In the genomic region with DNA sequence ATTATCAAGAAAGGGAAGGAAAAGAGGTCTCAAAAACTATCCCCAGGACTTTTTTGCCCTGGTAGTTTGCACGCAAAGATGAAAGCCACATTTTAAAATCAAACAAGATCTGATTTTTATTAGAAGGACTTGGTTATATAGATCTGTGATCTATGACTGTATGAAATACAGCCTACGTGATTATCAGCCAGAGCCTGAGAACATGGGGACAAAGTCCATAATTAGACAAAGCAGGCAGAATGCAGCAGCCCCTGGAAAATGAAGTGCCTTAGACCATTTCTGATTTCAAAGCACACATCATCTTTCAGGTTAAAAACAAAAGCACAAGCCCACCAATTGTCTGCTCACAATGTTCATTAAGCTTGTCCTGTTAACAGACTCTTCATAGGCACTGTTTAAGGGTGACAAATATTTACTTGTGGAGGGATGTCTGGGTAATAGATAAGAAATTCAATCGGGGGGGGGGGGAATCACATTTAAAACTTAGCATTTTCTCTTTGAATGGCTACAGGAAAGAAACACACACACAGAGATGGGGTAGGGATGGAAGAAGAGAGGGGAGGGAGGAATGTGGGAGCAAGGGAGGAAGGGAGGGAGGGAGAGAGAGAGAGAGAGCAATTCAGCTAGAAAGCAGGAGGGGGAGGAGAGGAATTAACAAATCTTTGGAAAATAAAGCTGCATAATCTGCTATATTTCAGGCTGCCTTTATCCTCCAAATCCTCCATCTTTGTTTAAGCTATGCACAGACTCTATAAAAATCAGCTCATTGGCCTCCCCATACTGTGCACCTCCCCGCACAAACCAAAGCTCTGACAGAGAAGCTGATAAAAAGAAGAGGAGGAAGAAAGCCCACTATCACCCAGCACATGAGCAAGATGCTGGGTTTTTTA, we compare ENCODE assay signal across 17 mouse cellular contexts.
DNase-seq lines count a peak whose midpoint lies in the region; ATAC-seq and TF ChIP-seq lines count a peak whose summit lies in the region.
"Had no signal": no experiment of that assay in that cellular context is flagged by ENCODE, and none has a peak within 500 bp of the region (broad histone marks: within the 10 kb centered on the region; RNA-seq: fewer than 3 reads in every experiment).

No protein-coding gene starts in this region.

- H3K4me1 ChIP-seq in hindbrain, embryonic 14.5 days (replicated peaks; ENCODE audit: control insufficient read depth, insufficient read depth, low read length), result peaks cover 7% of the 10 kb centered on the region; the same call in 1 of the 2 replicates
- H3K4me1 ChIP-seq in hindbrain, embryonic 13.5 days (replicated peaks), result 0 out of 2 replicates have a peak, but pooled peaks cover 7% of the 10 kb centered on the region
- peaks cover 13% of the 10 kb centered on the region for H3K4me1 ChIP-seq in intestine, embryonic 16.5 days (ENCODE audit: control insufficient read depth, insufficient read depth, low read length)
- H3K4me1 ChIP-seq in midbrain, postnatal 0 days (ENCODE audit: insufficient read depth, low read length), result no peaks in the 10 kb centered on the region
- H3K4me1 ChIP-seq: liver, embryonic 13.5 days had no signal

- 55% methylated on average over 4 of the region's 4 CpGs for WGBS in hindbrain, embryonic 14.5 days
- 71% methylated on average over 4 of the region's 4 CpGs for WGBS in hindbrain, embryonic 13.5 days
- 51% methylated on average over 4 of the region's 4 CpGs for WGBS in intestine, embryonic 16.5 days
- 50% methylated on average over 4 of the region's 4 CpGs for WGBS in midbrain, postnatal 0 days

- H3K27me3 ChIP-seq in hindbrain, embryonic 14.5 days (ENCODE audit: control insufficient read depth, insufficient read depth, low read length), result no peaks in the 10 kb centered on the region
- no peaks in the 10 kb centered on the region for H3K27me3 ChIP-seq in hindbrain, embryonic 13.5 days
- no peaks in the 10 kb centered on the region for H3K27me3 ChIP-seq in intestine, embryonic 16.5 days (replicated peaks; ENCODE audit: control insufficient read depth, insufficient read depth, low read length)
- H3K27me3 ChIP-seq in midbrain, postnatal 0 days (ENCODE audit: insufficient read depth, low read length), result no peaks in the 10 kb centered on the region
- H3K27me3 ChIP-seq: embryonic facial prominence, embryonic 13.5 days; limb, embryonic 12.5 days; liver, embryonic 13.5 days had no signal

- H3K27ac ChIP-seq in hindbrain, embryonic 14.5 days, result peak overlapping the region; percentile 16; the same call in 1 of the 2 replicates
- no peak overlapping the region for H3K27ac ChIP-seq in hindbrain, embryonic 13.5 days
- H3K27ac ChIP-seq in intestine, embryonic 16.5 days (ENCODE audit: low read length), result no peak overlapping the region
- H3K27ac ChIP-seq in midbrain, postnatal 0 days (ENCODE audit: low read depth, low read length), result peak overlapping the region; percentile 26; the same call in 1 of the 2 replicates
- H3K27ac ChIP-seq: embryonic facial prominence, embryonic 13.5 days; heart, adult 2 months; limb, embryonic 12.5 days; liver, embryonic 13.5 days had no signal

- H3K4me3 ChIP-seq in hindbrain, embryonic 14.5 days (replicated peaks; ENCODE audit: low read length), result no peak overlapping the region
- H3K4me3 ChIP-seq in hindbrain, embryonic 13.5 days, result no peak overlapping the region
- no peak overlapping the region for H3K4me3 ChIP-seq in intestine, embryonic 16.5 days (ENCODE audit: low read length)
- H3K4me3 ChIP-seq in midbrain, postnatal 0 days (ENCODE audit: low read depth, low read length), result no peak overlapping the region
- H3K4me3 ChIP-seq: embryonic facial prominence, embryonic 13.5 days; heart, adult 2 months; limb, embryonic 12.5 days; liver, embryonic 13.5 days had no signal

- H3K36me3 ChIP-seq in hindbrain, embryonic 14.5 days (replicated peaks; ENCODE audit: control insufficient read depth, insufficient read depth), result no peaks in the 10 kb centered on the region
- H3K36me3 ChIP-seq in hindbrain, embryonic 13.5 days, result no peaks in the 10 kb centered on the region
- H3K36me3 ChIP-seq in intestine, embryonic 16.5 days (ENCODE audit: control insufficient read depth, insufficient read depth, low read length), result no peaks in the 10 kb centered on the region
- no peaks in the 10 kb centered on the region for H3K36me3 ChIP-seq in midbrain, postnatal 0 days (ENCODE audit: insufficient read depth, low read length)
- H3K36me3 ChIP-seq: embryonic facial prominence, embryonic 13.5 days; limb, embryonic 12.5 days; liver, embryonic 13.5 days had no signal

- H3K4me2 ChIP-seq in hindbrain, embryonic 14.5 days (replicated peaks), result no peak overlapping the region
- no peak overlapping the region for H3K4me2 ChIP-seq in hindbrain, embryonic 13.5 days
- no peak overlapping the region for H3K4me2 ChIP-seq in intestine, embryonic 16.5 days (ENCODE audit: low read depth, low read length)
- no peak overlapping the region for H3K4me2 ChIP-seq in midbrain, postnatal 0 days (ENCODE audit: low read depth, low read length, poor library complexity, severe bottlenecking)
- H3K4me2 ChIP-seq: embryonic facial prominence, embryonic 13.5 days; limb, embryonic 12.5 days; liver, embryonic 13.5 days had no signal

- no peak for DNase-seq in hindbrain, embryonic 14.5 days (ENCODE audit: low spot score)
- peak; percentile 19 for DNase-seq in retina, postnatal 1 day
- DNase-seq in retina, embryonic 14.5 days (ENCODE audit: low spot score), result no peak
- DNase-seq in midbrain, postnatal 0 days (ENCODE audit: low spot score), result no peak
- no peak for DNase-seq in adrenal gland, postnatal 14 days
- DNase-seq: adrenal gland, postnatal 10 days; cerebellum, adult 8-10 months; gastrocnemius, postnatal 10 days; heart, adult 2 months; kidney, postnatal 14 days; liver, embryonic 13.5 days had no signal

- no peak for TF ChIP-seq CTCF in midbrain, postnatal 0 days (IDR thresholded peaks at IDR 0.05)

- no peak for ATAC-seq in hindbrain, embryonic 14.5 days (ENCODE audit: low FRiP score)
- ATAC-seq in hindbrain, embryonic 13.5 days (ENCODE audit: low FRiP score), result no peak
- ATAC-seq in intestine, embryonic 16.5 days, result peak; percentile 75
- ATAC-seq in midbrain, postnatal 0 days (ENCODE audit: low FRiP score), result 0 out of 2 replicates have a peak, but pooled peaks have one; percentile 34
- ATAC-seq in monocyte, adult 5-6 weeks (replicated peaks; ENCODE audit: insufficient number of reproducible peaks, low FRiP score, low TSS enrichment, poor library complexity, severe bottlenecking), result no peak
- ATAC-seq: lung, postnatal 0 days had no signal

- no peaks in the 10 kb centered on the region for H3K9me3 ChIP-seq in hindbrain, embryonic 14.5 days (ENCODE audit: control insufficient read depth, low read length)
- H3K9me3 ChIP-seq in hindbrain, embryonic 13.5 days, result no peaks in the 10 kb centered on the region
- H3K9me3 ChIP-seq in intestine, embryonic 16.5 days (ENCODE audit: control insufficient read depth, low read length), result no peaks in the 10 kb centered on the region
- H3K9me3 ChIP-seq in midbrain, postnatal 0 days (ENCODE audit: low read length), result no peaks in the 10 kb centered on the region
- H3K9me3 ChIP-seq: embryonic facial prominence, embryonic 13.5 days; limb, embryonic 12.5 days; liver, embryonic 13.5 days had no signal

- H3K9ac ChIP-seq in hindbrain, embryonic 14.5 days, result no peak overlapping the region
- no peak overlapping the region for H3K9ac ChIP-seq in hindbrain, embryonic 13.5 days
- no peak overlapping the region for H3K9ac ChIP-seq in intestine, embryonic 16.5 days (ENCODE audit: low read depth, low read length)
- H3K9ac ChIP-seq in midbrain, postnatal 0 days (replicated peaks; ENCODE audit: low read length, poor library complexity, severe bottlenecking), result no peak overlapping the region
- H3K9ac ChIP-seq: embryonic facial prominence, embryonic 13.5 days; limb, embryonic 12.5 days; liver, embryonic 13.5 days had no signal

Comparison
In these comparisons a context has a peak if more than half of its experiments do, and no peak if none do; other contexts are left out.
1. H3K27ac ChIP-seq: peak in hindbrain, embryonic 14.5 days (single experiment) and midbrain, postnatal 0 days (single experiment); none in hindbrain, embryonic 13.5 days (single experiment) and intestine, embryonic 16.5 days (single experiment).
2. ATAC-seq: peak in intestine, embryonic 16.5 days (single experiment) and midbrain, postnatal 0 days (single experiment); none in hindbrain, embryonic 14.5 days (single experiment), hindbrain, embryonic 13.5 days (single experiment) and monocyte, adult 5-6 weeks (single experiment).